Mouse (Mus musculus) heart, adult 2 months (tissue): ENCODE data around the gene BC030499. TPM values are rescaled to one million over a fixed set of nuclear protein-coding genes. Genes with fewer than 3 reads are reported as not detected.
A peak's percentile ranks its signal among the peaks of the same experiment; 100 is the strongest.

Source experiments
- DNase-seq, 2 experiments: peaks; one replicate each; pipeline ENCODE4 v3.0.0; 2021
- H3K27ac ChIP-seq: fragments of 200-600 bp; 2 replicates; pipeline ENCODE4 v1.8.1; 2022
- H3K27me3 ChIP-seq: fragments of 200-500 bp; 2 replicates; pipeline ENCODE4 v1.6.1; 2012; ENCODE audit warnings: mild to moderate bottlenecking, low read length, inconsistent platforms, mixed read lengths; ENCODE audit not compliant: control insufficient read depth, insufficient read depth
- H3K36me3 ChIP-seq: fragments of 200-500 bp; 2 replicates; pipeline ENCODE4 v1.6.1; 2012; ENCODE audit warnings: low read length, inconsistent platforms; ENCODE audit not compliant: control insufficient read depth, insufficient read depth
- H3K4me1 ChIP-seq: fragments of 200-500 bp; 2 replicates; pipeline ENCODE4 v1.6.1; 2011; ENCODE audit warnings: low read length; ENCODE audit not compliant: control insufficient read depth, insufficient read depth
- H3K4me3 ChIP-seq: fragments of 200-600 bp; 2 replicates; pipeline ENCODE4 v1.8.1; 2022
- H3K79me2 ChIP-seq: fragments of 200-500 bp; replicated peaks from 2 replicates; pipeline ENCODE4 v1.6.1; 2012; ENCODE audit warnings: mild to moderate bottlenecking, inconsistent platforms, low read length, moderate library complexity, mixed read lengths; ENCODE audit not compliant: control insufficient read depth, insufficient read depth
- H3K9ac ChIP-seq: fragments of 200-500 bp; 2 replicates; pipeline ENCODE4 v1.6.1; 2012; ENCODE audit warnings: low read depth, mild to moderate bottlenecking, control low read depth, inconsistent platforms, low read length, mixed read lengths
- CTCF ChIP-seq: fragments of 200-600 bp; IDR thresholded peaks from 2 replicates; pipeline ENCODE4 v1.8.1; 2022; ENCODE audit warnings: antibody characterized with exemption, mild to moderate bottlenecking, moderate library complexity
- EP300 ChIP-seq: fragments of 200-500 bp; IDR thresholded peaks from 2 replicates; pipeline ENCODE4 v1.6.1; 2011; ENCODE audit warnings: low read depth, low read length, control low read depth; ENCODE audit not compliant: insufficient read depth
- POLR2A ChIP-seq: fragments of 200-500 bp; IDR thresholded peaks from 2 replicates; pipeline ENCODE4 v1.6.1; 2011; ENCODE audit warnings: mild to moderate bottlenecking, low read depth, low read length, control low read depth; ENCODE audit not compliant: insufficient read depth
- WGBS: fragments of 180-500 bp; shearing (Covaris S2); methylation state at CpG from one replicate; pipeline ENCODE4 v1.1.7; 2018; 5-methylcytosine and 5-hydroxymethylcytosine counted together
- intact Hi-C: fragments of 180-260 bp; cut with DNase I; formaldehyde crosslinking; loops from one replicate; pipeline ENCODE4 v1.15.1; 2025
- polyA plus RNA-seq: library from polyadenylated mRNA; depleted of rRNA; stranded (reverse); fragments of >200 nt; gene quantifications from 2 replicates; pipeline ENCODE4 v1.2.3, GENCODE M21; 2012; rRNA removed
- total RNA-seq, 2 experiments: library from RNA; stranded (reverse); gene quantifications; 2 replicates each; pipeline ENCODE4 v1.2.3; 2021

Gene BC030499
- total and polyA plus RNA-seq, 3 experiments: 0.37 to 0.75 (median 0.65) TPM

DNA sequence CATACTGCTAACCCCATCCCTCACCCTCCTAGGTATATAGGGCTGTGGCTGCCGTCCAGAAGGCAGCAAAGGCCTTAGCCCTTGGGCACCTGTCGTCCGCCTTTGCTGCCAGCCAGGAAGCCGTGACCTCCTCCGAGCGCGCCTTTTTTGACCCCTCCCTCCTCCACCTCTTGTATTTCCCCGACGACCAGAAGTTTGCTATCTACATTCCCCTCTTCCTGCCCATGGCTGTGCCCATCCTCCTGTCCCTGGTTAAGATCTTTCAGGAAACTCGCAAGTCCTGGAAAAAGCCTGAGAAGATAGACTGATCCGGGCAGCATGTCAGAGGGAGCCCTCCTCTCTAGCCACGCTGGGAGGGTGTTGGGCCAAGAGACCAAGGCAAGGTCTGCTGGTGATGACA, 51.1 kb downstream of the BC030499 start:
- Histone ChIP-seq H3K79me2 (no peaks in the 10 kb centered on the region), H3K4me1 (peaks cover 10% of the 10 kb centered on the region), H3K27ac (no peak overlapping the region), H3K27me3 (no peaks in the 10 kb centered on the region), H3K36me3 (no peaks in the 10 kb centered on the region), H3K4me3 (no peak overlapping the region), H3K9ac (no peak overlapping the region)
- intact Hi-C loops: no loop called here
- DNase-seq: no peak
- TF ChIP-seq CTCF (no peak), POLR2A (no peak), EP300 (no peak)
- WGBS: 64% methylated on average over 12 of the region's 12 CpGs

DNA sequence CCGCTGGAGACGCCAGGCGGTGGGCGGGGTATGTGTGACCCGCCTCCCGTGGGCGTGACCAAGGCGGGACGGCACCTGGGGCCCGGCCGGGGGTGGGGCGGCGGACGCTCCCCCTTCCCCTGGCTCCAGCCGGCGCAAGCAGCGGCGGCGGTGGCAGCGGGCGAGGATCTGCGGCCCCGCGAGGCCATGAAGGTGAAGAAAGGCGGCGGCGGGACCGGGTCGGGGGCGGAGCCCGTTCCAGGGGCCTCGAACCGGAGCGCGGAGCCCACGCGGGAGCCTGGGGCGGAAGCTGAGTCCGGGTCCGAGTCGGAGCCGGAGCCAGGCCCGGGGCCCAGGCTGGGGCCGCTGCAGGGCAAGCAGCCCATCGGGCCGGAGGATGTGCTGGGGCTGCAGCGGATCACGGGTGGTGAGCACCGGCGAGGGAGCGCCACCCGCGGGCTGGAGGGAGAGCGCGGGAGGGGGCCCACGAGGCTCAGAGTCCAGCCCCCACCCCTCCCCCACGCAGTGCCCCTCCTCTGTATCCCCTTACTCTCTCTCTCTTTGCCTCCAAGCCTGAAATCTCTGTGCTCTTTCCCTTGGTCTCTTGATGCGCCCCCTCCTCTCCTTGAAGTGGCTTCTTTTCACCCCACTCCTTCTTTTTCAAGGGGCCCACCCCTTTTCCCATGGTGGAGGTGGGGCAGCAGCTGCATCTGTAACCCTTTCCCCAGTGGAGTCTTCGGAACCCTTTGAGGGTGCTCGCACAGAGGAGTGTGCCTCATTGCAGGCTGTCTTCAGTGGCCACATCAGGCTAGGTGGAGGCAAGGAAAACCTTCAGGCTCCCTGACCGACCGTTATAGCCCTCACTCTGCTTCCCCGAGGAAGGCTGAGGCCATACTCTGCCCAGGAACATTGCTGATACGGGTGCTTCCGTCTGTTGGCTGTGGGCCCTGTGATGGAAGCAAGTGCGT, 53.0 kb downstream of the BC030499 start, which contains the start of gene Unc119:
Gene Unc119 (plus strand): TSS at position 102 of the 947 bp plus-strand sequence.
- no peaks in the 10 kb centered on the region for H3K27me3 ChIP-seq
- H3K4me1 ChIP-seq: peaks cover 10% of the 10 kb centered on the region
- intact Hi-C loops: no loop called here
- no peaks in the 10 kb centered on the region for H3K36me3 ChIP-seq
- peak within 1 kb of the TSS; percentile 77 for H3K9ac ChIP-seq
- DNase-seq: peak; percentile 85 to 88
- TF ChIP-seq CTCF: 0 out of 2 replicates have a peak, but pooled peaks have one; percentile 8
- TF ChIP-seq EP300: 0 out of 2 replicates have a peak, but pooled peaks have one; percentile 6
- no peak for TF ChIP-seq POLR2A
- H3K27ac ChIP-seq: peak within 1 kb of the TSS; percentile 56
- H3K4me3 ChIP-seq: peak within 1 kb of the TSS; percentile 87
- 2% methylated on average over 65 of the region's 66 CpGs for WGBS
- no peaks in the 10 kb centered on the region for H3K79me2 ChIP-seq

DNA sequence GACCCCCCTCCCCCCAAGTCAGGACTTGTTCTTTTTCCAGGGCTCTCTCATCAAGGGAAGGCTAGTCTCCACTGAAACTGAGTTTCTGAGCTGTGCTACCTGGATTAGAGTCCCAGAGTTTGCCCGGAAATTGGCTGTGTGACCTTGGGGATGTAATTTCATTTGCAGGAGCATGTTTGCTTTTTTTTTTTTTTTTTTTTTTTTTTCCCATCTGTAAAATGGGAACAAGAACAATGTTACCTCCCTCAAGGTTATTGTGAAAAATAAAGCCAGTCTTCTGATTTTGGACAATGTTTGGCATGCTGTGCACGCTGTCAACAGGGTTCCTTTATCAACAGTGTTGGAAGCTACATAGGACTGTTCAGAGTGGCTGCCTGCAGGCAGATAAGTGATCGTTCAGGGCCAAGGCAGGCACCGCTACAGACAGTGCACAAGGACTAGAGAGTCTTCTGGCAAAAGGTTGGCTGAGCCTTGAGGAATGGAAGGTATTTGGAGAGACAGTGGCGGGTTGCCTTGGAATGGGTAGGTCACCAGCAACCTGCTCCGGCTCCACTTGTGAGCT, 53.8 kb downstream of the BC030499 start:
- intact Hi-C loops: no loop called here
- no peak for DNase-seq
- TF ChIP-seq EP300 (no peak), CTCF (no peak), POLR2A (no peak)
- no peaks in the 10 kb centered on the region for H3K36me3 ChIP-seq
- H3K4me1 ChIP-seq: peaks cover 10% of the 10 kb centered on the region
- no peak overlapping the region for H3K27ac ChIP-seq
- WGBS: 30% methylated on average over 6 of the region's 6 CpGs
- no peaks in the 10 kb centered on the region for H3K79me2 ChIP-seq
- H3K4me3 ChIP-seq: no peak overlapping the region
- no peaks in the 10 kb centered on the region for H3K27me3 ChIP-seq
- no peak overlapping the region; the same call in 1 of the 2 replicates for H3K9ac ChIP-seq

DNA sequence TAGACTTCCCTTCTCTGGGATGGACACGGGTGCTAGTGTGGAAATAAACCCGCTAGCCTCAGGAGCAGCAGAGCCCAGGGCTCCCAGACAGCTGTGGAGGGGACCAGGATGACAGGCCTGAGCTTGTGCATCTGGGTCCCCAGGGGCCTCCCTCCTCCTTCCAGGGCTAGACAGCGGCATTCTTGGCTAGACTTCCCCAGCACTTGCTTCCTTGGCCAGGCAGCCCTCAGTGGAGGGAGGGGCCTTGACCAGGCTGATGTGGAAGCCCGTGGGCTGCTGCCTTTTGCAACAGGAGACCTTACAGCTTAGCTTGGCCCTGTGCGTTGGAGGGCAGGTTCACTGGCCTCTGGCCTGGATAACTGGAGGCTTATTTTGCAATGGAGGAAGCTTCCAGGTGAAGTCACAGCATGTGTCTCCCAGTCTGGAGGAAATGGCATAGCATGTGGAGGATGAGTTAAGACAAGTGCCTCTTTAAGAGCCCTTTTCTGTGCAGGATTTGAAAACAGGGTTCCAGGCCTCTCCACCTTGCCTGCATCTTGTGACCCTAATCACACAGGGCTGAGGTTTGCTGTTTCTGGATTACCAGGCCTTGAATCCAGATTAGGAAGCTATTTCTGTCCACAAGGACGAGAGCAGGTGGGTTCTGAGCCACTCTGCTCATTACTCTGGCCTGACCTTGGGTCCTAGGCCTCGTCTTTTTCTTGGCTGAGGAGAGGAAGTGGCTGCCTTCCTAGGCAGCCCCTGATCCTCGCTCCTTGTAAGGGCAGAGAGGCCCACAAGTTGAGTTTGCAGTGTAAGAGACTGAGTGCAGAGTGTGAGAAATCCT, 54.5 kb downstream of the BC030499 start:
- Histone ChIP-seq H3K36me3 (no peaks in the 10 kb centered on the region), H3K9ac (no peak overlapping the region; the same call in 1 of the 2 replicates), H3K79me2 (no peaks in the 10 kb centered on the region), H3K27ac (peak overlapping the region; percentile 28), H3K4me3 (no peak overlapping the region), H3K27me3 (no peaks in the 10 kb centered on the region), H3K4me1 (peaks cover 10% of the 10 kb centered on the region)
- TF ChIP-seq CTCF (no peak), EP300 (no peak), POLR2A (no peak)
- WGBS: 26% methylated on average over 8 of the region's 8 CpGs
- DNase-seq: peak; percentile 74 to 82
- intact Hi-C loops: loop anchor here (5.0 kb wide), 2 partner anchors 43 to 83 kb away; partner anchors contain the start of genes 2610507B11Rik and Spag5

DNA sequence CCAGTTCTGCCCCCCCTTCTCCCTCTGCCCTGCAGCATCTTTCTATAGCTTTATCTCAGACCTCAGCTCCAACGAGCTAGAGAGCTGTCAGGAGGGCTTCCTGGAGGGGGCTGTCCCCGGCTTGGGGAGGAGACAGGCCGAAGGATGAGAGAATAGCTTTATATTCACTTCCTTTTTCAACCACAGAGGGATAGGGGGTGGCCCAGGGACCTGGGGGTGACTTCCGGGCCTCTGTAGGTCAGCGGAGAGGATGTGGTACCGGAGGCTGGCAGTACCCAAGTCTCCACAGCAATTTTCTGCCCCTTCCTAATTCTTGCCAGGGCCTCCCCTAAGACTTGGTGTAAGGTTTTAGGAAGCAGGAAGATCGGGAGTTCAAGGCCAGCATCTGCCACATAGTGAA, 55.2 kb downstream of the BC030499 start:
- 58% methylated on average over 7 of the region's 7 CpGs for WGBS
- Histone ChIP-seq H3K9ac (no peak overlapping the region), H3K4me3 (no peak overlapping the region), H3K79me2 (no peaks in the 10 kb centered on the region), H3K36me3 (no peaks in the 10 kb centered on the region), H3K27me3 (no peaks in the 10 kb centered on the region), H3K27ac (peak overlapping the region; percentile 28), H3K4me1 (peaks cover 10% of the 10 kb centered on the region)
- DNase-seq: peak in 1 of 2 experiments; percentile 50
- no peak for TF ChIP-seq CTCF
- no peak for TF ChIP-seq EP300
- TF ChIP-seq POLR2A: no peak
- intact Hi-C loops: loop anchor here (5.0 kb wide), 2 partner anchors 44 to 84 kb away; partner anchors contain the start of genes 2610507B11Rik and Spag5

Other genes starting within 250 kb of the BC030499 start
- 10 to 100 TPM; 25.0 to 28.2 TPM for gene Eral1, start 210.5 kb upstream of the BC030499 start, total RNA-seq
- gene Eral1, start 210.5 kb upstream of the BC030499 start, polyA plus RNA-seq: 34.9 and 42.4 TPM in 2 replicates
- gene Fam222b, start 196.2 kb upstream of the BC030499 start, total RNA-seq: 10 to 100 TPM; 10.4 to 11.4 TPM
- 11.9 and 12.6 TPM in 2 replicates for gene Fam222b, start 196.2 kb upstream of the BC030499 start, polyA plus RNA-seq
- gene Traf4, start 125.3 kb upstream of the BC030499 start, total RNA-seq: 1 to 10 TPM; 3.7 to 6.0 TPM
- 11.2 and 13.4 TPM in 2 replicates for gene Traf4, start 125.3 kb upstream of the BC030499 start, polyA plus RNA-seq
- 1 to 10 TPM; 1.6 to 2.5 TPM for gene Nek8, start 114.2 kb upstream of the BC030499 start, total RNA-seq
- gene Nek8, start 114.2 kb upstream of the BC030499 start, polyA plus RNA-seq: 7.0 and 7.6 TPM in 2 replicates
- 1 to 10 TPM; 5.4 to 5.7 TPM for gene Tlcd1, start 114.1 kb upstream of the BC030499 start, total RNA-seq
- gene Tlcd1, start 114.1 kb upstream of the BC030499 start, polyA plus RNA-seq: 15.7 and 17.3 TPM in 2 replicates
- gene Rpl23a, start 107.3 kb upstream of the BC030499 start, total RNA-seq: 100 to 1,000 TPM; 801 to 911 TPM
- gene Rpl23a, start 107.3 kb upstream of the BC030499 start, polyA plus RNA-seq: 155 and 253 TPM in 2 replicates
- gene Rab34, start 102.4 kb upstream of the BC030499 start, total RNA-seq: 1 to 10 TPM; 8.2 to 9.8 TPM
- gene Rab34, start 102.4 kb upstream of the BC030499 start, polyA plus RNA-seq: 17.2 and 17.5 TPM in 2 replicates
- gene Proca1, start 97.4 kb upstream of the BC030499 start, total RNA-seq: under 1 TPM; 0.70 to 0.75 TPM
- gene Proca1, start 97.4 kb upstream of the BC030499 start, polyA plus RNA-seq: 0.26 and 0.80 TPM in 2 replicates
- gene Sdf2, start 45.1 kb upstream of the BC030499 start, total RNA-seq: 10 to 100 TPM; 46.5 to 52.5 TPM
- 71.9 and 91.9 TPM in 2 replicates for gene Sdf2, start 45.1 kb upstream of the BC030499 start, polyA plus RNA-seq
- gene Supt6, start 44.9 kb upstream of the BC030499 start, total RNA-seq: 10 to 100 TPM; 29.5 to 32.1 TPM
- 12.2 and 13.1 TPM in 2 replicates for gene Supt6, start 44.9 kb upstream of the BC030499 start, polyA plus RNA-seq
- 100 to 1,000 TPM; 173 to 209 TPM for gene 2610507B11Rik, start 29.1 kb upstream of the BC030499 start, total RNA-seq
- gene 2610507B11Rik, start 29.1 kb upstream of the BC030499 start, polyA plus RNA-seq: 74.7 and 141 TPM in 2 replicates
- gene Spag5, start 10.7 kb downstream of the BC030499 start, total RNA-seq: under 1 TPM; 0.27 to 0.42 TPM
- gene Spag5, start 10.7 kb downstream of the BC030499 start, polyA plus RNA-seq: 0.64 and 0.94 TPM in 2 replicates
- under 1 TPM; 0.73 to 0.80 TPM for gene Aldoc, start 32.1 kb downstream of the BC030499 start, total RNA-seq
- 0.45 and 0.56 TPM in 2 replicates for gene Aldoc, start 32.1 kb downstream of the BC030499 start, polyA plus RNA-seq
- 10 to 100 TPM; 20.7 to 25.4 TPM for gene Pigs, start 37.6 kb downstream of the BC030499 start, total RNA-seq
- 39.7 and 47.1 TPM in 2 replicates for gene Pigs, start 37.6 kb downstream of the BC030499 start, polyA plus RNA-seq
- 1 to 10 TPM; 4.6 to 4.9 TPM for gene Unc119, start 52.6 kb downstream of the BC030499 start, total RNA-seq
- 16.8 and 17.8 TPM in 2 replicates for gene Unc119, start 52.6 kb downstream of the BC030499 start, polyA plus RNA-seq
- not detected for gene Foxn1, start 95.7 kb downstream of the BC030499 start, total RNA-seq
- not detected in 2 replicates for gene Foxn1, start 95.7 kb downstream of the BC030499 start, polyA plus RNA-seq
- not detected for gene Slc13a2, start 131.4 kb downstream of the BC030499 start, total RNA-seq
- 0.23 TPM in 1 of 2 replicates, not detected in the other for gene Slc13a2, start 131.4 kb downstream of the BC030499 start, polyA plus RNA-seq
- 1 to 10 TPM; 1.7 to 3.0 TPM for gene Slc46a1, start 174.9 kb downstream of the BC030499 start, total RNA-seq
- 7.8 and 8.5 TPM in 2 replicates for gene Slc46a1, start 174.9 kb downstream of the BC030499 start, polyA plus RNA-seq
- under 1 TPM; 0.45 to 0.52 TPM for gene Sarm1, start 206.9 kb downstream of the BC030499 start, total RNA-seq
- 0.23 and 0.32 TPM in 2 replicates for gene Sarm1, start 206.9 kb downstream of the BC030499 start, polyA plus RNA-seq
- gene Vtn, start 208.2 kb downstream of the BC030499 start, total RNA-seq: 10 to 100 TPM; 21.6 to 24.6 TPM
- gene Vtn, start 208.2 kb downstream of the BC030499 start, polyA plus RNA-seq: 44.6 and 68.2 TPM in 2 replicates
- not detected for gene Sebox, start 212.6 kb downstream of the BC030499 start, total RNA-seq
- 0.20 TPM in 1 of 2 replicates, not detected in the other for gene Sebox, start 212.6 kb downstream of the BC030499 start, polyA plus RNA-seq
- 10 to 100 TPM; 11.3 to 11.5 TPM for gene Tmem199, start 221.3 kb downstream of the BC030499 start, total RNA-seq
- 7.9 and 14.0 TPM in 2 replicates for gene Tmem199, start 221.3 kb downstream of the BC030499 start, polyA plus RNA-seq
- 100 to 1,000 TPM; 127 to 140 TPM for gene Poldip2, start 221.4 kb downstream of the BC030499 start, total RNA-seq
- gene Poldip2, start 221.4 kb downstream of the BC030499 start, polyA plus RNA-seq: 102 and 151 TPM in 2 replicates
- gene Tnfaip1, start 245.5 kb downstream of the BC030499 start, total RNA-seq: 10 to 100 TPM; 38.2 to 40.1 TPM
- gene Tnfaip1, start 245.5 kb downstream of the BC030499 start, polyA plus RNA-seq: 36.0 and 51.1 TPM in 2 replicates
- gene Ift20, start 245.5 kb downstream of the BC030499 start, total RNA-seq: 10 to 100 TPM; 37.6 to 40.6 TPM
- 34.6 and 39.4 TPM in 2 replicates for gene Ift20, start 245.5 kb downstream of the BC030499 start, polyA plus RNA-seq